Mouse (Mus musculus) urinary bladder, postnatal 10 days (tissue): ENCODE measurements around the gene St3gal5.

Experiments used
- DNase-seq: peaks from one replicate; pipeline ENCODE4 v3.0.0; 2022; ENCODE audit warnings: low spot score

Gene St3gal5

GRCm38 (mm10) chr6:72098021-72098655 is 746 bp downstream of the St3gal5 start:
- DNase-seq: no peak

DNA sequence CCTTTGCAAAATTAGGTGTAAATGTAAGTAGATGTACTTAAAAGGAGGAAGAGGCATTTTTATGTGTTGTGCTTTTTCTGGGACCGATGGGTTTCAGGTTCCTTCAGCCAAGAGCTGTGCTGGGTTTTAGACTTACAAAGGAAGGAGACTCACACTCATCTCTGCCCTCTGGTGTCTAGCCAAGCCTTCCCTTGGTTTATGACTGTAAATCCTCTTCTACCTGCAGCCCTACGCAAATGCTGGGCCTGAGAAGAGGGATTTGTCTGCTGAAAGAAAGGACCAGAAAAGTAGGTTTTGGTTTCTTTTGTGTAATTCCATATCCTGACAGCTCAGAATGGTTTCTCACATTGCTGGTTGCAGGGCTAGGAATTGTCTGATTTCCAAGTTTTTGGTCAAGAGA is 1.3 kb downstream of the St3gal5 start:
- no peak for DNase-seq

DNA sequence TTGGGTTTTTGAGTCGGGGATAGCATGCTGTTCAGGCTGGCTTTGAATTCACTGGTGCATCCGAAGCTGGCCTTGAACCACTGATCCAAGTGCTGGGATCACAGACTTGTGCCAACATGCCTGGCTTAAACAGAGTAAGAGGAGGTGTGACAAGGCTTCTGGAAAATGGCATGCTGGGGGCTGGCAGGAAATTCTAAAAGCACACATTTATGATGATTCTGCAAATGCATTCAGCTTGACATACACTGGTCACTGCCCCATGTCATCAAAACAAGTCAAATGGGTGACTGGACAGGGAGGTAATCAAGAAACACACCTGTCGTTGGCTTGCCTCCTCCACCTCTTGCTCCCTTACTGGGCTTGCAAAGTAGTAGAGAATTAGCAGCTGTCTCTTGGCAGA is 1.9 kb downstream of the St3gal5 start:
- no peak for DNase-seq

GRCm38 (mm10) chr6:72100171-72100570 is 2.8 kb downstream of the St3gal5 start:
- DNase-seq: no peak

DNA sequence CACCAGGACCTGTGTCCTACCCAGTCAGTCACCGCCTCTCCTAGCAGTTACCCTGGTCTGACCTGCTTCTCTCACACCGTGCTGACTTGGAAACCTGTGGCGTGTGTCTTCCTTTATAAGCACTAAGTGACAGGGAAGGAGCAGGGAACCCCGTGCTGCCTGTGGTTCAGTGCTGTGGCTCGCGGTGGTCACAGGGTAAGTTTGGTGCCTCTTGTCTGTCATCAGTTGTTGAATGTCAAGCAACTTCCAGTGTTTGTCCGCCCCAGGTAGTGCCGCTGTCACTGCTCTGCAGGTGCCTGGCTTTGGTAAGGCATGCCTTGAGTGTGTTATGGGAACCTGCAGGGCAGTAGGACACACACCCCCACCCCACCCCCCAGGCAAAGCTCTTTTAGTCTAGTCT is 3.5 kb downstream of the St3gal5 start:
- no peak for DNase-seq

DNA sequence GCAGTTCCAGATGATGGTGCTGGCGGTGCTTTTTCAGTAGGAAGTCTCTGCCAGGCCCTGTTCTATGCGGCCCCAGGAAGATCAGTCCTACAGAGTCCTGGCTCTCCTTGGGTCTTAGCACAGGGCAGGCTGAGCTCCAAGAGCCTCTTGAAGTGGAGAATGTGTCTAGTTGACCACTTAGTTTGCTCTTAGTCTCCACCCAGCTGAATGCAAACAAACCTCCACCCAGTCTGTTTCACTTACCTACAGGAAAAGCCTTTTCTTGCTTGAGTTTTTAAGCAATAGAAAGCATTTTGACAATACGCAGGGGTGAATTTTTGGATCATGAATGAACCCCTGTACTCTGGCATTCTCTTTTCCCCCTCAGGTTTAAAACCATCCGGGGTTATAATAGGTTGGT is 4.0 kb downstream of the St3gal5 start:
- DNase-seq: no peak

- DNase-seq: no peak
Measured at GRCm38 (mm10) chr6:72102066-72102465, 4.7 kb downstream of the St3gal5 start.

GRCm38 (mm10) chr6:72104534-72104933 is 7.1 kb downstream of the St3gal5 start:
- no peak for DNase-seq

- no peak for DNase-seq
Measured at GRCm38 (mm10) chr6:72108941-72109892, 11.8 kb downstream of the St3gal5 start.

- DNase-seq: no peak
Measured at GRCm38 (mm10) chr6:72110577-72110976, 13.2 kb downstream of the St3gal5 start.

DNA sequence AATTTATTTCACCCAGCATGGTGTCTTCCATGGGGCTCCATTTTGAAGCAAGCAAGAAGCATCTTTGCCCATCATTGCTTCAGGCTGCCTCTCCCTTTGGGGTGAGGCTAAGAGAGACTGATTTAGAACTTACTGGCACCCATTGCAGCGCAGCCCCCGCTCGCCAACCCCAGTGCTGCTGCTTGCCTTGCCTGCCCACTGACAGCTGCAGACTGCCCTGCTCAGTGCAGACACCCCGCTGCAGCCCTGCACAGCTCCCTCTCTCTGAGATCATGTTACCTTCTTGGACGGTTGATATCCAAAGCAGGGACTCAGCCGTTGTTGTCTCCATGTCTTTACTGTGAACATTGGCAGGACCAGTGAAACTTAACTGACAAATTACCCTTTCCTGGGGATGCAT is 15.2 kb downstream of the St3gal5 start:
- DNase-seq: no peak

- DNase-seq: no peak
Measured at GRCm38 (mm10) chr6:72113093-72113702, 15.8 kb downstream of the St3gal5 start.

- DNase-seq: no peak
Measured at GRCm38 (mm10) chr6:72114902-72115301, 17.5 kb downstream of the St3gal5 start.

DNA sequence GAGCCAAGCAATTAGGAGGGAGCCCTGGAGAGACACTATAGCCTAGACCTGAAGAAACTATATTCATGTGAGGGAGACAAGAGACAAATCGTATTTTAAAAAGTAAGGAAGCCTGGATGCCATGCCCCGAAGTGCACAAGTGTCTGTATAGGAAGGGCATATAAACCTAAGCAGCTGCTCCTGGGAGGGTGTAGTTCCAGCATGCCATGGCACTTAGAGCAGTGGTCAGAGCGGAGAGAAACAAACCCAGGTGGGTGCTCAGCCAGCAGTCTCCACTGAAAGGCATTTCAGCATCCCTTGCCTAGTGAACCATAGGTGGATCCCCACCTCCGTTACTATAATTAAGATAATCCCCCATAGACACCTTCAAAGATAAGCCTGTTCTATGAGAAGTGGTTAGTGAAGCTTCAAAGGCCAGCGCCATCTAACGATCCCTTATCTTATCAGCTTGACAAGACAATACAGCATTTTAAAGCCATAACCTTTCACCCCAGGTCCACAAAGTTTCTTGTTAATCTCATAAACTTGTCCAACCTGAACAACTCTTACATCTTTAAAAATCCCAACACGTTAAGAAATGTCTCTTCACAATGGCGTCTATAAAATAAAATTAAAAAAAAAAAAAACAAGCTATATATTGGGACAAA is 20.1 kb downstream of the St3gal5 start:
- DNase-seq: no peak

GRCm38 (mm10) chr6:72119870-72120269 is 22.5 kb downstream of the St3gal5 start:
- DNase-seq: no peak

DNA sequence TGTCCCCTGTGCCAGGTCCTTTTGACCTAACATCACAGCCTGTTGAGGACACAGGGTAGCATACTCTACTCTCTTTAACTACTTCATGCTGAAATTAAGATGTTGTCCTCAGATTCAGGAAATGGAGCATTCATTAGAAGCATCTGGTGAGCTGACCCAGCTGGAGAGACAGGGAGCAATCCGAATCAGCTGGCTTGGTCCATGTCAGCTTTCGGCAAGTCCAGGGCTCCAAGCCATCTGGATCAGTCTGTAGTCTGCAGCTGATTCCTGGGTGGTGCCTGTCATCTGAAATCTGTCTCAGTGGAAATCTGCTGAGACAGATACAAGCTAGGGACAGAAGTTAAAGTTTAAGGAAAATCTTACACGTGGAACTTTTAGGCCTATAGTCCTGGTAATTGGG is 23.9 kb downstream of the St3gal5 start:
- no peak for DNase-seq

- no peak for DNase-seq
Measured at GRCm38 (mm10) chr6:72122515-72122914, 25.1 kb downstream of the St3gal5 start.

DNA sequence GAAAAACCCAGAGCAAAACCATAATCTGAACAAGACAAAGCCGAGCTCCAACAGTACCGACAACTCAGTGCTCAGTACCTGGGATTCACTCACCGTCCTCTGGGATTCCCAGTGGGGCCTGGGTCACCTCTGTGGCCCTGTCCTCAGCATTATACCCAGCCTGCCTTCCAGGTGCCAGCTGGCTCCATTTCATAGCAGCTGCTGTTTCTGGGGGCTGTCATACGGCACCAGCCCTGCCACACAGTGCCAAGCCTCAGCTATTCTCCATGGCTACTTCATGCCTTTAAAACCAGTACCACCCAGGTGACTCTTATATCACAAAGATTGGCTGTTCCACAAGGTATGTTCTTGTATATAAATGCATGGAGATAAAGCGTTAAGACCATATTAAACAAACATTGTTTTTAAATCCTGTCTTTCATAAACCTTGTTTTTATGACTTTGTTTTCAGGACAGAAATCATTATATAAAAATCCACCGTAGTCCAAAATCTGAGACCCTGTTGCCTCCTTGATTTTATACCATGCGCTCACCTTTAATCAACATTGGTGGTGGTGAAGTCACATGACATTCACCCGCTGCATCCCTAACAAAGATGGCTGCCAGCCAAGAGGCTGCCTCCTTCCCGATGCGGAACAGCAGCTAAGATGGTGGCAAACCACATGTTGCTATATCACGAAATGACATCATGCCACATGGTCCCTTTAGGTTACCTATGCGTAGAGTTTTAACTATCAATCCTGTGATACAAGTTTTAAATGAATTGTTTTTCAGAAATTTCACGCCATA is 27.1 kb downstream of the St3gal5 start:
- DNase-seq: no peak

- no peak for DNase-seq
Measured at GRCm38 (mm10) chr6:72126128-72126917, 28.9 kb downstream of the St3gal5 start.

GRCm38 (mm10) chr6:72130056-72130455 is 32.7 kb downstream of the St3gal5 start:
- no peak for DNase-seq
